Mouse (Mus musculus): ENCODE data around the gene Dync1li1.

GRCm38 (mm10) chr9:114742731-114743130 is 54.1 kb downstream of the Dync1li1 start:
- no peak for TF ChIP-seq CTCF (IDR thresholded peaks at IDR 0.05; ENCODE audit: borderline replicate concordance, insufficient read depth, low read depth, low read length)
- TF ChIP-seq POLR2A (IDR thresholded peaks at IDR 0.05; ENCODE audit: borderline replicate concordance, insufficient read depth, low read length): no peak

All from cerebellum, adult 2 months (tissue).